Mouse (Mus musculus) kidney, adult 2 months (tissue): ENCODE data around the gene Bmpr1a. TPM values are rescaled to one million over a fixed set of nuclear protein-coding genes. Genes with fewer than 3 reads are reported as not detected.

ENCODE experiments used
- DNase-seq: peaks from one replicate; pipeline ENCODE4 v3.0.0; 2021
- H3K27ac ChIP-seq: fragments of 200-500 bp; 2 replicates; pipeline ENCODE4 v1.5.1; 2012; ENCODE audit warnings: low read depth, low read length, control low read depth, inconsistent platforms; ENCODE audit not compliant: insufficient read depth
- H3K27me3 ChIP-seq: fragments of 200-500 bp; replicated peaks from 2 replicates; pipeline ENCODE4 v1.6.1; 2012; ENCODE audit warnings: mild to moderate bottlenecking, moderate library complexity, low read length, inconsistent platforms; ENCODE audit not compliant: control insufficient read depth, insufficient read depth
- H3K36me3 ChIP-seq: fragments of 200-500 bp; 2 replicates; pipeline ENCODE4 v1.6.1; 2012; ENCODE audit warnings: mild to moderate bottlenecking, moderate library complexity, low read length, inconsistent platforms; ENCODE audit not compliant: control insufficient read depth, insufficient read depth
- H3K4me1 ChIP-seq: fragments of 200-500 bp; 2 replicates; pipeline ENCODE4 v1.6.1; 2011; ENCODE audit warnings: low read length; ENCODE audit not compliant: control insufficient read depth, insufficient read depth
- H3K4me3 ChIP-seq: fragments of 200-500 bp; 2 replicates; pipeline ENCODE4 v1.5.1; 2011; ENCODE audit warnings: mild to moderate bottlenecking, low read depth, low read length, control low read depth; ENCODE audit not compliant: insufficient read depth
- CTCF ChIP-seq: fragments of 200-500 bp; conservative IDR thresholded peaks from 2 replicates; pipeline ENCODE4 v1.5.1; 2011; ENCODE audit warnings: low read depth, mild to moderate bottlenecking, control low read depth, low read length, moderate library complexity, mixed read lengths; ENCODE audit not compliant: insufficient read depth, insufficient read length
- POLR2A ChIP-seq: fragments of 200-500 bp; IDR thresholded peaks from one replicate; pipeline ENCODE4 v1.6.1; 2011; ENCODE audit warnings: low read depth, low read length, control low read depth
- WGBS: fragments of 180-500 bp; shearing (Covaris S2); methylation state at CpG from one replicate; pipeline ENCODE4 v1.1.7; 2018; 5-methylcytosine and 5-hydroxymethylcytosine counted together
- polyA plus RNA-seq: library from polyadenylated mRNA; depleted of rRNA; stranded (reverse); fragments of >200 nt; gene quantifications from 2 replicates; pipeline ENCODE4 v1.2.3, GENCODE M21; 2012

Gene Bmpr1a
- polyA plus RNA-seq, 1 experiment, result 11.4 TPM

DNA sequence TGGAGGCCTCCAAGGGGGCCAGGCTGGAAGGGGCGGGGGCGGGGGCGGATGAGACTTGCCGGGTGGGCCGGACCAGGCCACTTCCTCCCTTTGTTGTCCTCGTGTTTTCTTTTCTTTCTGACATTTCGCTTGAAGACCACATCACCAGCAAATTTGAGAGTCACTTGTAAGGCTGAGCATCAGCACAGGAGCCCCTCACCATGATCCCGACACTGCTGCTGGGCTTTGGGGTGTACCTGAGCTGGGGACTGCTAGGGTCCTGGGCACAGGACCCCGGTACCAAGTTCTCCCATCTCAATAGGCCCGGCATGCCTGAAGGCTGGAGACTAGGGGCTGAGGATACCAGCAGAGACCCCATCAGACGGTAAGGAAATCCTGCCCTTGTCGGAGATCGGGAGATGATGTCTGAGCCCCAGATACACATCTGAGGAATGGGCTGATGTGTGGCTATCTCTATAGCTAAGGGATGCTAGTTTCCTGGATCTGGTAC is 127.7 kb downstream of the Bmpr1a start, which contains the start of gene Mmrn2:
Gene Mmrn2, plus strand, starts transcription at position 51 of the 490 bp plus-strand sequence.
- Histone ChIP-seq H3K27ac (peak within 1 kb of the TSS; percentile 71), H3K4me1 (no peaks in the 10 kb centered on the region), H3K27me3 (no peaks in the 10 kb centered on the region), H3K4me3 (peak within 1 kb of the TSS; percentile 48), H3K36me3 (no peaks in the 10 kb centered on the region)
- no peak for DNase-seq
- 59% methylated on average over 13 of the region's 13 CpGs for WGBS
- TF ChIP-seq CTCF (no peak), POLR2A (no peak)

DNA sequence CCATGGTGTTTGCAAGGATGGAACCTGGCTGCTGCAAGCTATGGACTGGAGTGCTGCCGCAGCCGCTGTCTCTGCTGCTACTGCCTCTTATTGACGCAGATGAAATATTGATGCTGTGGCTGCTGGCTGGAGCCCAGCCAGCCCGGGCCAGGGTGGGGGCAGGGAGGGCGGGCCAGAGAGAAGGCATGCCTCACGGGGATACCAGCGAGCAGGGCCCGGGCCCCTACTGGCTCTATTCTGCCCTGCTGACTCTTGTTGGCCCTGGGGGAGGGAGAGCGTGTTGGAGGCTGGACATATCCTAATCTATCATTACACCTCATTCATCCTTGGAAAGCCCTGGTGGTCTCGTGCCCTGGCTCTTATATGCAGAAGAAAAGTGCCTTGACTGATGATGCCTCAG is 128.6 kb downstream of the Bmpr1a start, which contains the start of gene Sncg:
Gene Sncg, minus strand, starts transcription at position 213 of the 400 bp plus-strand sequence.
- H3K36me3 ChIP-seq, result no peaks in the 10 kb centered on the region
- H3K4me3 ChIP-seq, result peak within 1 kb of the TSS; percentile 48
- no peaks in the 10 kb centered on the region for H3K4me1 ChIP-seq
- DNase-seq, result no peak
- WGBS, result 43% methylated on average over 10 of the region's 10 CpGs
- H3K27ac ChIP-seq, result peak within 1 kb of the TSS; percentile 71
- no peak for TF ChIP-seq POLR2A
- TF ChIP-seq CTCF, result no peak
- no peaks in the 10 kb centered on the region for H3K27me3 ChIP-seq

DNA sequence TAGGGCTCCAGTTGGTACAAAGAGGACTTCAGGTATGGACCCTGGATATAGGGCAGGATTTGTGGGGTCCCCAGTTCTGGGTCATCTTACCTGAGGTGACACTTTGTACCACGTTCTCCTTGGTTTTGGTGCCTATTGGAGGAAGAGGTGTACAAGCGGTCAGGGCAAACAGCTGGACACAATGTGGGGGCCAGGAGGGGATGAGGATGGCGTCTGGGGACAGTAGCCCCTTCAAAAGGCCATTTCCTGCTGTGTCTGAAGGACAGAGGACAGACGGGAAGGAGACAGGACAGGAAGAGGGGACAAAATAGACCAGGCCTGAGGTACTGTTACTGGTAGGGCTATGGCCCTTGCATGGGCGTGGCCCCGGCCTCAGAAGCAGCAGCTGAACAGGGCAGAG is 129.6 kb downstream of the Bmpr1a start:
- H3K27me3 ChIP-seq, result no peaks in the 10 kb centered on the region
- H3K4me3 ChIP-seq, result 0 out of 2 replicates have a peak overlapping the region, but pooled peaks have one; percentile 30
- H3K36me3 ChIP-seq, result no peaks in the 10 kb centered on the region
- H3K27ac ChIP-seq, result no peak overlapping the region
- H3K4me1 ChIP-seq, result no peaks in the 10 kb centered on the region
- WGBS, result 93% methylated on average over 6 of the region's 6 CpGs
- DNase-seq, result no peak
- TF ChIP-seq CTCF (no peak), POLR2A (no peak)

DNA sequence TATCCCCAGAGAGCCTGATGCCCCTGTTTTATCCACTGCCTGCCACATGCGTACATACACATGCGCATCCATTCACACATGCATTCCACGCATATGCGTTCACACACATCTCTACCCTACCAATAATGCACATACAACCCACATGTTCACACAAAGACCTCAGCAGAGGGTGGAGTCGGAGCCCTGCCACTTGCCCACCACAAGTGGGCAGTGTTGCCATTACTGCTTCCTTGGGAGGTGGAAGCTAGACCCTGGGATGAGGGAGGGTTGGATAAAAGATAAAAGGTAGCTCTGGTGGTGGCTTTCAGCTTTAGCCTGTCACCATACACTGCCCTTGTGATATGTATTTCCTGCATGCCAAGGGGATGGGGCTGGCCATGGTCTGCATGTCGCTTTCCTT is 130.5 kb downstream of the Bmpr1a start:
- no peak for TF ChIP-seq POLR2A
- peak; percentile 65 for TF ChIP-seq CTCF
- H3K27ac ChIP-seq, result no peak overlapping the region
- no peaks in the 10 kb centered on the region for H3K36me3 ChIP-seq
- no peaks in the 10 kb centered on the region for H3K4me1 ChIP-seq
- H3K4me3 ChIP-seq, result no peak overlapping the region
- WGBS, result 89% methylated on average over 6 of the region's 6 CpGs
- DNase-seq, result peak; percentile 54
- H3K27me3 ChIP-seq, result no peaks in the 10 kb centered on the region

DNA sequence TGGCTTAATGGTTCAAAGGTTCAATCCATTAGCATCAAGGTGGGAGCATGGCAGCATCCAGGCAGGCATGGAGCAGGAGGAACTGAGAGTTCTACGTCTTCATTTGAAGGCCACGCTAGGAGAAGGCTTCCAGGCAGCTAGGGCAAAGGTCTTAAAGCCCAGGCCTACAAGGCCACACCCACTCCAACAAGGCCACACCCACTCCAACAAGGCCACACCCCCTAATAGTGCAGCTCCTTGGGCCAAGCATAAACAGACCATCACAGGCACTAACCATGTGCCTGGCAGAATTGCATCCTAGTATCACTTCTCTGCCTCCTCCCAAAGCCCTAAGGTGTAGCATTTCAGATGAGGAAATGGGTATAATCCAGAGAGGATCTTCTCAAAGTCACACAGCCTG is 131.4 kb downstream of the Bmpr1a start:
- Histone ChIP-seq H3K4me3 (no peak overlapping the region), H3K27ac (no peak overlapping the region), H3K27me3 (no peaks in the 10 kb centered on the region), H3K36me3 (no peaks in the 10 kb centered on the region), H3K4me1 (no peaks in the 10 kb centered on the region)
- WGBS, result 53% methylated on average over 2 of the region's 2 CpGs
- TF ChIP-seq POLR2A (no peak), CTCF (no peak)
- DNase-seq, result no peak

DNA sequence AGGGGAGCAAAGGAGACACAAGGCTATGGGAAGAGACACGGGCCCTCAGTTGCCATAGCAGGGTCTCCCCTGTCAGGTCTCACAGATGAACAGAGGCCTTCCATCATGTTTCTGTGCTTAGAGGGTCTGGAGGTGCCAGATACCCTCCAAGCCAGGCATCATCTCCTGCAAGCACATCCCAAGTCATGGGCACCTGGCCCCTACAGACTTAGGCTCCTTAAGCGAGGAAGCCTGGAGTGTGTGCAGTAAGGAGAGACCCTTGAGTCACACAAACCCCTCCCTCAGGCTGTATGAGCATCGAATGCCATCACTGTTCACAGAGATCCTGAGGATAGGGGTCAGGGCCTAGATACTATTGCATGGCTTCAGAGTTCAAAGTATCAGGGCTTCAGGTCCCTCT is 132.2 kb downstream of the Bmpr1a start:
- Histone ChIP-seq H3K36me3 (no peaks in the 10 kb centered on the region), H3K4me3 (no peak overlapping the region), H3K27me3 (no peaks in the 10 kb centered on the region), H3K4me1 (no peaks in the 10 kb centered on the region), H3K27ac (no peak overlapping the region)
- no peak for DNase-seq
- WGBS, result 90% methylated on average over 3 of the region's 3 CpGs
- TF ChIP-seq POLR2A (no peak), CTCF (no peak)

DNA sequence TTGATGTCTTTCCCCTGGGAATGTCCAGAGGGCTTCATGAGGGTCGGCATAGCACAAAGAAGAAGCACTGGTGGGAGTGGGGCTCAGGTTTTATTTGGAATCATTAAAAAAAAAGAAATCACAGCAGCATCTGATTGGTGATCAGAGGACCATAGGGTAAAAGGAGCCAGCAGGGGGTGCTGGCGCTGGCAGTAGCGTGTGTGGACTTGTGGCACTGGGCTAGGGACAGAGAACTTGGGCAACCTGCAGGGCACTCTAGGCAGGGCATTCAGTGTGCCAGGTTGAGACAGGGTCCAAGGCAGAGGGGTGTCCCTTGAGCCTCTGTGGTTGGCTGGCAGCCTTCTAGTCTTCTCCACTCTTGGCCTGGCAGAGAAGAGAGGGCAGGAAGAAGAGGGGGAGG is 132.9 kb downstream of the Bmpr1a start:
- 69% methylated on average over 3 of the region's 3 CpGs for WGBS
- Histone ChIP-seq H3K4me3 (no peak overlapping the region), H3K36me3 (no peaks in the 10 kb centered on the region), H3K27me3 (no peaks in the 10 kb centered on the region), H3K4me1 (no peaks in the 10 kb centered on the region), H3K27ac (no peak overlapping the region)
- no peak for DNase-seq
- TF ChIP-seq POLR2A, result no peak
- TF ChIP-seq CTCF, result peak; percentile 47; the same call in 1 of the 2 replicates
